Mouse (Mus musculus) kidney, adult 10 weeks (tissue): ENCODE results near the gene Dnajc10. TPM values are rescaled to one million over a fixed set of nuclear protein-coding genes. Genes with fewer than 3 reads are reported as not detected.

ENCODE experiments used
- polyA plus RNA-seq: library from polyadenylated mRNA; stranded (reverse); fragments of 350-450 nt; fragmentation: Illumina TruSeq; extraction: RNeasy Lipid Tissue Mini Kit (QIAGEN cat#74804); gene quantifications from one replicate; pipeline ENCODE4 v1.2.3, GENCODE M21; 2014; ENCODE audit warnings: low read depth, low replicate concordance

The Dnajc10 gene
- 123 TPM for polyA plus RNA-seq

GRCm38 (mm10) chr2:80315242-80316161, at the start of gene Dnajc10:
TSS of gene Dnajc10 (plus strand) at chr2:80315466.

GRCm38 (mm10) chr2:80292172-80292571, 23.1 kb upstream of the Dnajc10 start, which contains the start of gene Prdx6b:
TSS of gene Prdx6b (plus strand) at chr2:80292472.

Other genes with a start within 250 kb of the Dnajc10 start
- gene Pde1a, start 186.0 kb upstream of the Dnajc10 start, polyA plus RNA-seq = 189 TPM
- not detected for gene Prdx6b, start 23.0 kb upstream of the Dnajc10 start, polyA plus RNA-seq
- gene Frzb, start 132.2 kb downstream of the Dnajc10 start, polyA plus RNA-seq = 14.6 TPM